ENCODE assay signal across 9 mouse cellular contexts in the genomic region with DNA sequence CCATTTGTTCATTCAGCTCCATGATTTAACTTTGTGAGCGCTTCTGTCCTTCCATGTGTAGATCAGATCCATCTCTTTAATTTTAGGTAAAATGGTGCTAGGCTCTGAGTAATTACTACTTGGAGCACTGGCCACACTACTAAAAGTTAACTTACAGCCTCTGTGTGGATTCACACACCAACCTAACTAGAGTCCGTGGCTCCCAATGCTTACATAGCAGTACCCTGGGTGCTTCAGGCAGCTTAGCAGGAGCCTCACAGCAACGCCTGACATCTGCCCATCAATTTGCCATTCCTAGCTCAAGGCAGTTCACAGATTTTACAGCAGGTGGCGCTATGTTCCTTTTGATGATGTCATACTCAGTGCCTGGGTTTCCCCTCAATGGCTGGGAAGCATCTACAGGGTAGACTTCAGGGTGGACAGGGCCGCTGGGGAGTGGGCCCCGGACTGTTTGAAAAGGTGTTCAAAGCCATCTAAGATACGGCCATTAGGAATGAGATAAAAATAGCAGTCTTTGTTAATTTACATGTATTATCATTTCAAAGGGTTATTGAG.
DNase-seq lines count a peak whose midpoint lies in the region; ATAC-seq lines count a peak whose summit lies in the region.
"Had no signal": no experiment of that assay in that cellular context is flagged by ENCODE, and none has a peak within 500 bp of the region (broad histone marks: within the 10 kb centered on the region; RNA-seq: fewer than 3 reads in every experiment).

No protein-coding gene starts in this region.

- H3K4me2 ChIP-seq in hindbrain, embryonic 11.5 days (replicated peaks; ENCODE audit: low read depth, low read length) = no peak overlapping the region
- no peak overlapping the region for H3K4me2 ChIP-seq in midbrain, embryonic 12.5 days (replicated peaks)
- H3K4me2 ChIP-seq: limb, embryonic 12.5 days had no signal

- no peaks in the 10 kb centered on the region for H3K27me3 ChIP-seq in hindbrain, embryonic 11.5 days (ENCODE audit: control insufficient read depth, insufficient read depth, low read length)
- H3K27me3 ChIP-seq in midbrain, embryonic 12.5 days = no peaks in the 10 kb centered on the region
- H3K27me3 ChIP-seq: limb, embryonic 12.5 days had no signal

- H3K4me3 ChIP-seq in hindbrain, embryonic 11.5 days (ENCODE audit: low read depth, low read length) = no peak overlapping the region
- H3K4me3 ChIP-seq in midbrain, embryonic 12.5 days = no peak overlapping the region
- H3K4me3 ChIP-seq: limb, embryonic 12.5 days had no signal

- peak; percentile 4 for DNase-seq in cerebellum, adult 11 months
- DNase-seq in cerebellum, adult 9-11 months = no peak
- peak; percentile 92 for DNase-seq in ZHBTc4 (ENCODE audit: low read depth, low spot score)
- DNase-seq in embryo, embryonic 11 days = peak; percentile 73
- DNase-seq in hindbrain, embryonic 11.5 days (ENCODE audit: low spot score) = peak; percentile 82
- peak; percentile 10 for DNase-seq in layer of hippocampus, adult 9-11 months
- peak; percentile 46 for DNase-seq in yolk sac, embryonic 10.5 days (ENCODE audit: low spot score)

- no peaks in the 10 kb centered on the region for H3K4me1 ChIP-seq in hindbrain, embryonic 11.5 days (replicated peaks; ENCODE audit: control insufficient read depth, insufficient read depth, low read length)
- no peaks in the 10 kb centered on the region for H3K4me1 ChIP-seq in midbrain, embryonic 12.5 days
- H3K4me1 ChIP-seq: limb, embryonic 12.5 days had no signal

- H3K27ac ChIP-seq in hindbrain, embryonic 11.5 days (ENCODE audit: low read depth, low read length) = no peak overlapping the region
- no peak overlapping the region for H3K27ac ChIP-seq in midbrain, embryonic 12.5 days (replicated peaks)
- H3K27ac ChIP-seq: limb, embryonic 12.5 days had no signal

- WGBS in hindbrain, embryonic 11.5 days = 55% methylated on average over 7 of the region's 7 CpGs
- WGBS in midbrain, embryonic 12.5 days = 37% methylated on average over 7 of the region's 7 CpGs

- no peaks in the 10 kb centered on the region for H3K36me3 ChIP-seq in hindbrain, embryonic 11.5 days (ENCODE audit: control insufficient read depth, insufficient read depth, low read length)
- no peaks in the 10 kb centered on the region for H3K36me3 ChIP-seq in midbrain, embryonic 12.5 days
- H3K36me3 ChIP-seq: limb, embryonic 12.5 days had no signal

- no peaks in the 10 kb centered on the region for H3K9me3 ChIP-seq in hindbrain, embryonic 11.5 days (ENCODE audit: control insufficient read depth, low read length)
- no peaks in the 10 kb centered on the region for H3K9me3 ChIP-seq in midbrain, embryonic 12.5 days
- H3K9me3 ChIP-seq: limb, embryonic 12.5 days had no signal

- ATAC-seq in hindbrain, embryonic 11.5 days (ENCODE audit: low FRiP score) = peak; percentile 80
- ATAC-seq in midbrain, embryonic 12.5 days (ENCODE audit: low FRiP score, low read depth) = peak; percentile 85

- H3K9ac ChIP-seq in hindbrain, embryonic 11.5 days (ENCODE audit: low read depth, low read length) = no peak overlapping the region
- no peak overlapping the region for H3K9ac ChIP-seq in midbrain, embryonic 12.5 days (replicated peaks)
- H3K9ac ChIP-seq: limb, embryonic 12.5 days had no signal
